Mouse (Mus musculus): ENCODE results near the gene Adipoq.

Gene Adipoq

DNA sequence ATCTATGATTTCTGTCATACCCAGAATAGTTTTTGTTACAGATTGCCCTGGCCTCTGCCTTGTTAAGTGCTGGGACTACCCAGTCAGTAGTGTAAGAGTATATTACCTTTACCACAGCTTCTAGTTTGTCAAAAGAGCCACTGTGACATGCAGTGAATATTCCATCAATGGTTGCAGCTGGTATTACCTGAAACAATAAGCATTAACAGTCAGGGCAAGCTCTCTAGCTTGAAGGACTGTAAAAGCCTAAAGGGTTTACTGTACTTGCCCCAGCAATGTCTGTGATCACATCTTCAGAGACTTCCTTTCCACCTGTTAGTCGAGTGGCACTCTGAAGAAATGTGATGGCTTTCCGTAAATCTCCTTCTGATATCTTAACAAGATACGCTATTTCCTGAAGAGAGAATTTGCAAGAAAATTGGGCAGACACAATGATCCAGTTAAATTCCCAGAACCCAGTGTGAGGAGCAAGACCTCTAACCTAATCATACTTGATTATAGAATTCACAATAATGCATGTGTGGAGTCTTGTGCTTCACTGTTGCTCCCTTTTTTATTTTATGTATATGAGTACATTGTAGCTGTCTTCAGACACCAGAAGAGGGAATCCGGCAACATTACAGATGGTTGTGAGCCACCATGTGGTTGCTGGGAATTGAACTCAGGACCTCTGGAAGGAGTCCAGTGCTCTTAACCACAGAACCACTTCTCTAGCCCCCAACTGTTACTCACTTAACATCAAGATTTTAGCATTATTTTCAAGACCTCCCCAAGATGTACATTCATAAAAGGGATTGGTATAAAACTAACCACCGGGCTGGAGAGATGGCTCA lies 31.8 kb upstream of the Adipoq start:
- no peak for DNase-seq (ENCODE audit: low spot score)

DNA sequence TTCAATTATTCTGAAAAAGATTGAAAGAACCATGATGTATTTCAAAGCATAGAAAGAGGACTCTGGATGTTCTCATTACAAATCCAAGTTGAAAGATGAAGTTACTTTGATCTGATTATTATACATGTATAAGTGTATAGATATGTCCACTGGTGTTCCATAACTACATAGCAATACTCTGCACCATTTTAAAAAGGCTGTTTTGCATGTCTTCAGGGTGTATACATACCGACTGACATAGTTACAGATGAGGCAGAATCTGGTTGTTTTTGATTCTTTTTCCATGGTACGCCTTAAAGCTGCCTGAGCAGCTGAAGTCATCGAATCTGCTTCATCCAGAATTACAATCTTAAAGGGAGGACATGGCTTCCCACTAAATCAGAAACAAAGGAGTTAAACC lies 30.9 kb upstream of the Adipoq start:
- DNase-seq (ENCODE audit: low spot score) = no peak

DNA sequence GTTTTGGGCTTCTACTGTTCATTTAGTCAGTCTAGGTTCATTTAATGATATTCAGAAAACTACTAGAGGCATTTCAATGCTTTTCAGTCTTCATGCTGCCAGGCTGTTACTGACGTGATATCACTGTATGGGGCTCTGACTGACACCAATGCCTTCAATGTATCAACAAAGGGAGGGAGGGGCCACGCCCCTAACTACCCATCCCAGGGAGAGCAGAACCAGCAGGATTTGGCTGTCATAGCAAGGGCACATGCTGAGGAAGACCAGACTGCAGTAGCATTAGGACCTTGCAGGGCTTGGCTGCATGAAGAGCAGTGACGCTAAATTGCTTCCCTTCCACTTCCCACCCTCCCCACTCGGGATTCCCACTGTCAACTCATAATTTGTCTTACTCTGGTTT lies 29.2 kb upstream of the Adipoq start:
- DNase-seq (ENCODE audit: low spot score) = no peak

DNA sequence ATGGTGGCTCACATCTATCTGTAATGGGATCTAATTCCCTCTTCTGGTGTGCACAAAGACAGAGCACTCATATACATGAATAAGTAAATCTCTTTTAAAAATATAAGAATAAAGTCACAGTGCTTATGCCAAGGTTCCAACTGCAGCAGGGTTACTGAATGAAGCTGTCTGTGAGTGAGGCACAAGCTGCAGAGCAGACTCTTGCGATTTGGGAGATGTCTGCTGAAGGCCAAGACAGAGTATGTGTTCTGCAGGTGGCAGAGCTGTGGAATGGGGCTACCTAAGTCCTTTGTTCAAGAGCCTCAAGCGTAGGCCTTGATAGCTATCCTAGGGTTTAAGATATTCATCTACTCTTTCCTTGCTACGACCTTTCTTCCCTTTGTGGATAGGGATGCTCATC lies 23.9 kb upstream of the Adipoq start:
- DNase-seq (ENCODE audit: low spot score) = no peak

GRCm38 (mm10) chr16:23123104-23123503 lies 23.2 kb upstream of the Adipoq start:
- no peak for DNase-seq (ENCODE audit: low spot score)

DNA sequence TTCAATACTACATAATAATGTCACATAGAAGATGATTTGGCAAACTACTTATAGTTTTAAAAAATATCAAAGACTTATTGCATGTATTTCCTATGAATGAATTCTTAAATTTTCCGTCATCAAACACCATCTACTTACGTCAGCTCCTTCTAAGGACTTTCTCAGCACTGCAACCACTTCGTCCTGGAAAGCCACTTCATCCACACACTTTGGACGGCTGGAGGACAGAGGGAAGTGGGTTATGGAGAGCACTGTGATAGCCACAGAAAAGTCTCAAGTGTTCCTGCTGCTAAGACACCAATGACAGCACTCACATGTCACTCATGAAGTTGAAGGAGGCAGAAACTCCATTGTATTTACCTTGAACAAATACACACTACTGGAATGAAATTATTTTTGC lies 21.9 kb upstream of the Adipoq start:
- no peak for DNase-seq (ENCODE audit: low spot score)

GRCm38 (mm10) chr16:23127311-23127672 lies 19.0 kb upstream of the Adipoq start:
- no peak for DNase-seq (ENCODE audit: low spot score)

DNA sequence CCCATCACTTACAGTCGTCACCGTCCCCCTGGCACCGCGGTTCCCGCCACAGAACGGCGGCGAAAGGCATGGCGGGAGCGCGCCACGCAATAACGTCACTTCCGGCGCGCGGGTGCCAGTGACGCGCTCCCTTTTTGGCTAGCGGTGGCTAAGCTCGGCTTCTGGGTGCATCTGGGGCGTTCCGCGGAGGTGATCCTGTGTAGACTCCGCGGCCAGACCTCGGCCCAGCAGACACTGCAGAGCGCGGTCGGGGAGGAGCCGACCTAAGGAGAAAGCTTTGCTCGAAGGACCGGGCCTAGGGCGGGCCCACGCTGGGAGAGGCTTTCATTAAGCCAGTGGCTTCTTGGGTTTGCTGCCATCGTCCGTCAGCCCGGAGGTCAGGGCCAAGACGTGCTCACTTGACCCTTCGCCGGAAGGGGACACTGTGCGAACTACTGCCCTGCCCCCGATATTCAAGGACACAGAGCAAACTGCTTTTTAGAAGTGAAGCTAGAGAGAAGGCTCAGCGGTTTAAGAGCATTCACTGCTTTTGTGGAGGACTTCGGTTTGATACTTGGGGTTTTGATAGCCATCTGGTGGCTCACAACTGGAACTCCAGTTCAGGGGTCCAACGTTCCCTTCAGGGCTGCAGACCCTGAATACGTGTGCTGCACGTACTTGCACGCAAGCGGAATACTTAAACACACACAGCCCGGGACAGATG lies 18.5 kb upstream of the Adipoq start, which contains the start of gene Rfc4:
Gene Rfc4, minus strand, starts transcription at position 65 of the 703 bp plus-strand sequence.
- peak; percentile 79 for DNase-seq (ENCODE audit: low spot score)

GRCm38 (mm10) chr16:23130303-23130702 lies 16.0 kb upstream of the Adipoq start:
- DNase-seq (ENCODE audit: low spot score) = no peak

DNA sequence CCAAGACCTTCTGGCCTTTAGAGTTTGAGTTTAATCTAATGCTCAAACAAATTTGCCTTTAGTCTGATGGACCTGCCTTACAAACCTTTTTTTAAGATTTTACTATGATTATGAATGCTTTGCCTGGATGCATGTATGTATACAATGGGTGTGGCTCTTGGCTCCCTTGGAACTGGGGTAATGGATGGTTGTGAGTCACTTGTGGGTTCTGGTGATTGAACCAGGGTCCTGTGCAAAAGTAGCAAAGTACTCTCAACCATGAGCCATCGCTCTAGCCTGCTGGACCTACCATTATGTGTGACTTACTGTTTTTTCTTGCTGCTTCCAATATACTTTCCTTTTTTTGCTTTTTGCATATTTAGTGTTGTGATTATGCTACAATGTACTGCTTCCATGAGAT lies 14.0 kb upstream of the Adipoq start:
- DNase-seq (ENCODE audit: low spot score) = no peak

- no peak for DNase-seq (ENCODE audit: low spot score)
These were observed 10.8 kb upstream of the Adipoq start for GRCm38 (mm10) chr16:23135421-23136149.

DNA sequence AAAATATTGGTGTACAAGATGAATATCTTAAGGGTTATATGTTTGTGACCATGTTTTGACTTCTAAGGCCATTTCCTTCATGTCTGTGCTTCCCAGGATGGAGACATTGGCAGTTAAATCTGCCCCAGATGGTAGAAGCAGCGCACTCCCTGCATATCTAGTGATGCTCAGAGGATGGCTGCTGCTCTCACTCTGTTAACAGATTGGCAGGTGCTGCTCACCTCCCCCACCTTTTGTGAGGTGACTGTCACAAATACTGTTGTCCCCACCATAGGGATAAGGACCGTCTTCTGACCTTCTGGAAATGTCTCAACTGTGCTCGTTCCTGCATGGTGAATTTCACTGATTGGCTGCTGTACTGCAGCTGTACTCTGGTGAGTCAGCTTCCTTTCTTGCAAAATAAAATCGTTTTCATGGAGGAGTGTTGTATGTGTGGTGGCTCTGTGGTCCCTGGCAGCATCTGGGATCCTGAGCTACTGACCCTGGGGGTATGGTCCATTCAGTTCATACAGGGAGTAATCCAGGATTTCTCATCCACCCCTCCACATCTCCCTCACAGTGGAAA lies 9.8 kb upstream of the Adipoq start:
- no peak for DNase-seq (ENCODE audit: low spot score)

DNA sequence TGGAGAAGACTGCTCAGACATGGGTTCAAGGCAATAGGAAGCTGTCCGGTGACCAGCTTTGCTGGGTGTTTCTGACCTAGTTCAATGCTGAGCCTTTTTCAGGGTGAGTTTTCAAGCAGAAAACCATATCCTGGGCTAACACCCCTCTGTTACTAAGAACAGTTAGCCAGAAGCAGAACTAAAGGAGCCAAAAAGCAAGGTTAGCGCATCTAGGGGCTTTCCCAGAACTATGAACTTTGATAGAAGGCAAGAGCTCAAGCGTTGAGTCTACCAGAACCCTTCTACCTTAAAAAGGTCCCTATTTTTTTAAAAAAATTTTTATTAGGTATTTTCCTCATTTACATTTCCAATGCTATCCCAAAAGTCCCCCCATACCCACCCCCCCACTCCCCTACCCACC lies 5.4 kb upstream of the Adipoq start:
- no peak for DNase-seq (ENCODE audit: low spot score)

GRCm38 (mm10) chr16:23144326-23144725 lies 2.0 kb upstream of the Adipoq start:
- no peak for DNase-seq (ENCODE audit: low spot score)

GRCm38 (mm10) chr16:23145211-23145610 lies 1.1 kb upstream of the Adipoq start:
- no peak for DNase-seq (ENCODE audit: low spot score)

DNA sequence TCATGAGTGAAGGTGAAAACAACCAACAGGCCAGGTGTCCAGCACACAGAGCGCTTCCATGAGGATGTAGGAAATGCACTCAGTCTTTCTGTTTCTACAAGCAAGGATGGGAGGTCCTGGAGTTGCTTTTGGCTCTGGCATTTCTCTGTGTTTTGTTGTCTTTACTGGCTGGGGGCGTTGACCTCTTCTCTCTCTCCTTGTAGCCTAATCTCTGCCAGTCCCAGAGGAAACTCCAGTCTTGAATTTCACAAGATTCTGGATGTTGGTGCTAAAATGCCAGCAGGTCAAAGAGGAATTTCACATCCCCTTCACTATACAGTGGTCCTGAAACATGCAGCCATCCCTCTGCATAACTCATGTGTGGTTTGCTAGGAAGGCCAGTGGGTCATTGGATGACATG lies 2.6 kb downstream of the Adipoq start:
- DNase-seq (ENCODE audit: low spot score) = no peak

GRCm38 (mm10) chr16:23149396-23149795 lies 3.1 kb downstream of the Adipoq start:
- DNase-seq (ENCODE audit: low spot score) = no peak

- no peak for DNase-seq (ENCODE audit: low spot score)
These were observed 5.1 kb downstream of the Adipoq start for GRCm38 (mm10) chr16:23151423-23151822.

GRCm38 (mm10) chr16:23154261-23154660 lies 7.9 kb downstream of the Adipoq start:
- DNase-seq (ENCODE audit: low spot score) = no peak

GRCm38 (mm10) chr16:23157013-23157412 lies 10.7 kb downstream of the Adipoq start:
- DNase-seq (ENCODE audit: low spot score) = no peak

DNA sequence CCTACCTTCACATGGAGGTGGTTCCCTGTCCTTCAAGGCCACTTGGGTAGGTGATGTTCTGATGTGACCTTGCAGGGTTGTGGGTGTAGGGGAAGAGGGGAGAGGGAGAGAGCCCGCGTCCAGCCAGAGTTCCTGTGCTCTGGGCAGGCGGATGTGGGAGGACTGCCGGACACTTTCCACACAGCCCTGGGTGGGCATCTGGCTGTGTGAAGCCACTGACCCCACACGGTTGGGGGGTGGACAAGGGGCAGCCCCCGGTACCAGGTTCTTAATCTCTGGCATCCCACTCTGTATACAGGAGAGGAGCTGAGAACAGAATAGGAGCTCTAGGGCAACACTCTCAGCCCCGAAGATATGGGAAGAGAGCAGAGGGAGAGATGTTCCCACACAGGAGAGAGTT lies 12.0 kb downstream of the Adipoq start:
- DNase-seq (ENCODE audit: low spot score) = no peak

DNA sequence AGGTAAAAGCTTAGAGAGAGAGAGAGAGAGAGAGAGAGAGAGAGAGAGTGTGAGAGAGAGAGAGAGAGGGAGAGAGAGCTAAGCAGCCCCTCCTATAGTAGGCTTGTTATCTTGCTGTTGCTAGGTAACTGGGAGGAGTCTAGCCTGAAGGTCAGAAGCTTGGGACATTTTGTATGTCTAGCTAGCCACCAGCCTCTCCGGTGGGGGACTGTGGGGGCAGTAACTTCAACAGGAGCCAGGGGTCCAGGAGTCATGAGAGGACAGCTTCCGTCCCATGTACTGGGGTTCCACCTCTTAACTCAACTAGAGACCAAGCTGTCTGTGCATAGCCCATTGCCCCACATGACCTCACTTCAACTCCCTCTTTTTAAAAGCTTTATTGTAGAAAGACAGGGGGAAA lies 12.6 kb downstream of the Adipoq start:
- peak; percentile 24 for DNase-seq (ENCODE audit: low spot score)

- no peak for DNase-seq (ENCODE audit: low spot score)
These were observed 13.4 kb downstream of the Adipoq start for GRCm38 (mm10) chr16:23159749-23160148.

All from ovary, adult 18-20 months (tissue).